Mouse (Mus musculus) hindbrain, embryonic 16.5 days (tissue): ENCODE measurements at regions not wholly inside any gene's neighbourhood (a gene's known extent, or its start where the extent isn't known, plus 50 kb on each side); places are given as distances from the start of the nearest gene placed in this dataset.
A peak's percentile ranks its signal among the peaks of the same experiment; 100 is the strongest.

Source experiments
- ATAC-seq: fragments of 200-750 bp; cut with Nextera tagmentation; 2 replicates; pipeline ENCODE4 v1.8.0; 2017; ENCODE audit warnings: moderate TSS enrichment, moderate library complexity
- H3K27ac ChIP-seq: fragments of 300-500 bp; sonication (generic); 2 replicates; pipeline ENCODE4 v1.5.1; 2014; ENCODE audit warnings: low read depth, mild to moderate bottlenecking, control low read depth, low read length, moderate library complexity
- H3K27me3 ChIP-seq: fragments of 300-500 bp; sonication (generic); replicated peaks from 2 replicates; pipeline ENCODE4 v1.6.1; 2014; ENCODE audit warnings: low read length; ENCODE audit not compliant: control insufficient read depth, insufficient read depth
- H3K36me3 ChIP-seq: fragments of 300-500 bp; sonication (generic); 2 replicates; pipeline ENCODE4 v1.6.1; 2014; ENCODE audit warnings: mild to moderate bottlenecking, low read length, moderate library complexity, mixed read lengths; ENCODE audit not compliant: control insufficient read depth, insufficient read depth
- H3K4me1 ChIP-seq: fragments of 300-500 bp; sonication (generic); 2 replicates; pipeline ENCODE4 v1.6.1; 2014; ENCODE audit warnings: low read depth, low read length; ENCODE audit not compliant: control insufficient read depth, insufficient read depth
- H3K4me2 ChIP-seq: fragments of 300-500 bp; sonication (generic); 2 replicates; pipeline ENCODE4 v1.6.1; 2014; ENCODE audit warnings: mild to moderate bottlenecking, low read length, control low read depth, moderate library complexity
- H3K4me3 ChIP-seq: fragments of 300-500 bp; sonication (generic); 2 replicates; pipeline ENCODE4 v1.5.1; 2014; ENCODE audit warnings: mild to moderate bottlenecking, low read length, control low read depth, moderate library complexity
- H3K9ac ChIP-seq: fragments of 300-500 bp; sonication (generic); 2 replicates; pipeline ENCODE4 v1.6.1; 2014; ENCODE audit warnings: low read depth, mild to moderate bottlenecking, control low read depth, low read length, moderate library complexity
- H3K9me3 ChIP-seq: fragments of 300-500 bp; sonication (generic); 2 replicates; pipeline ENCODE4 v1.6.1; 2014; ENCODE audit warnings: mild to moderate bottlenecking, low read length, moderate library complexity; ENCODE audit not compliant: control insufficient read depth
- WGBS: fragments of 180-500 bp; shearing (Covaris S2); extraction: QIAGEN DNeasy Blood & Tissue Kit; methylation state at CpG from one replicate; pipeline ENCODE4 v1.1.7; 2014; 5-methylcytosine and 5-hydroxymethylcytosine counted together

- H3K36me3 ChIP-seq, result no peaks in the 10 kb centered on the region
- no peak for ATAC-seq
- no peak overlapping the region for H3K27ac ChIP-seq
- no peaks in the 10 kb centered on the region for H3K9me3 ChIP-seq
- no peak overlapping the region for H3K9ac ChIP-seq
- H3K4me1 ChIP-seq, result no peaks in the 10 kb centered on the region
- H3K27me3 ChIP-seq, result no peaks in the 10 kb centered on the region
- H3K4me3 ChIP-seq, result no peak overlapping the region
- H3K4me2 ChIP-seq, result no peak overlapping the region
- WGBS, result 76% methylated on average over 2 of the region's 2 CpGs
Measured at GRCm38 (mm10) chr4:71953441-71953840, 195.7 kb upstream of the Gm11232 start.

GRCm38 (mm10) chr4:71933240-71933986, 175.6 kb upstream of the Gm11232 start:
- Histone ChIP-seq H3K36me3 (no peaks in the 10 kb centered on the region), H3K4me1 (no peaks in the 10 kb centered on the region), H3K27ac (no peak overlapping the region), H3K27me3 (no peaks in the 10 kb centered on the region), H3K9ac (no peak overlapping the region), H3K4me2 (no peak overlapping the region), H3K9me3 (no peaks in the 10 kb centered on the region), H3K4me3 (no peak overlapping the region)
- ATAC-seq, result peak; percentile 70
- 27% methylated on average over 2 of the region's 2 CpGs for WGBS

- no peak for ATAC-seq
- H3K4me1 ChIP-seq, result no peaks in the 10 kb centered on the region
- WGBS, result 57% methylated on average over 1 of the region's 1 CpGs
- no peaks in the 10 kb centered on the region for H3K9me3 ChIP-seq
- H3K36me3 ChIP-seq, result no peaks in the 10 kb centered on the region
- H3K27me3 ChIP-seq, result no peaks in the 10 kb centered on the region
- H3K4me2 ChIP-seq, result no peak overlapping the region
- H3K27ac ChIP-seq, result no peak overlapping the region
- H3K4me3 ChIP-seq, result no peak overlapping the region
- no peak overlapping the region for H3K9ac ChIP-seq
Measured at GRCm38 (mm10) chr4:71932818-71933217, 175.1 kb upstream of the Gm11232 start.

- H3K9me3 ChIP-seq, result no peaks in the 10 kb centered on the region
- 81% methylated on average over 1 of the region's 1 CpGs for WGBS
- no peak for ATAC-seq
- H3K4me1 ChIP-seq, result no peaks in the 10 kb centered on the region
- H3K27me3 ChIP-seq, result no peaks in the 10 kb centered on the region
- no peak overlapping the region for H3K4me2 ChIP-seq
- no peak overlapping the region for H3K27ac ChIP-seq
- H3K9ac ChIP-seq, result no peak overlapping the region
- no peaks in the 10 kb centered on the region for H3K36me3 ChIP-seq
- H3K4me3 ChIP-seq, result no peak overlapping the region
Measured at GRCm38 (mm10) chr4:71911551-71911950, 153.8 kb upstream of the Gm11232 start.

- H3K4me1 ChIP-seq, result no peaks in the 10 kb centered on the region
- WGBS, result 94% methylated on average over 4 of the region's 4 CpGs
- H3K4me2 ChIP-seq, result no peak overlapping the region
- H3K9me3 ChIP-seq, result no peaks in the 10 kb centered on the region
- no peaks in the 10 kb centered on the region for H3K36me3 ChIP-seq
- no peak overlapping the region for H3K27ac ChIP-seq
- ATAC-seq, result no peak
- no peak overlapping the region for H3K9ac ChIP-seq
- H3K4me3 ChIP-seq, result no peak overlapping the region
- H3K27me3 ChIP-seq, result no peaks in the 10 kb centered on the region
Measured at GRCm38 (mm10) chr4:71875651-71876050, 117.9 kb upstream of the Gm11232 start.

GRCm38 (mm10) chr4:71866948-71867347, 109.2 kb upstream of the Gm11232 start:
- Histone ChIP-seq H3K4me1 (no peaks in the 10 kb centered on the region), H3K4me3 (no peak overlapping the region), H3K27me3 (no peaks in the 10 kb centered on the region), H3K4me2 (no peak overlapping the region), H3K36me3 (no peaks in the 10 kb centered on the region), H3K9me3 (no peaks in the 10 kb centered on the region), H3K27ac (no peak overlapping the region), H3K9ac (no peak overlapping the region)
- no peak for ATAC-seq
- WGBS, result 52% methylated on average over 1 of the region's 1 CpGs

- 74% methylated on average over 3 of the region's 3 CpGs for WGBS
- Histone ChIP-seq H3K27ac (no peak overlapping the region), H3K4me2 (no peak overlapping the region), H3K27me3 (no peaks in the 10 kb centered on the region), H3K36me3 (no peaks in the 10 kb centered on the region), H3K4me3 (no peak overlapping the region), H3K9ac (no peak overlapping the region), H3K9me3 (no peaks in the 10 kb centered on the region), H3K4me1 (no peaks in the 10 kb centered on the region)
- no peak for ATAC-seq
Measured at GRCm38 (mm10) chr4:71841833-71842232, 84.1 kb upstream of the Gm11232 start.

GRCm38 (mm10) chr4:71840774-71841146, 83.0 kb upstream of the Gm11232 start:
- Histone ChIP-seq H3K9ac (no peak overlapping the region), H3K4me2 (no peak overlapping the region), H3K9me3 (no peaks in the 10 kb centered on the region), H3K27ac (0 out of 2 replicates have a peak overlapping the region, but pooled peaks have one; percentile 12), H3K4me3 (no peak overlapping the region), H3K36me3 (no peaks in the 10 kb centered on the region), H3K4me1 (no peaks in the 10 kb centered on the region), H3K27me3 (no peaks in the 10 kb centered on the region)
- WGBS, result 85% methylated on average over 1 of the region's 1 CpGs
- peak; percentile 60; the same call in 1 of the 2 replicates for ATAC-seq

- Histone ChIP-seq H3K27me3 (no peaks in the 10 kb centered on the region), H3K27ac (no peak overlapping the region), H3K36me3 (no peaks in the 10 kb centered on the region), H3K4me2 (no peak overlapping the region), H3K4me1 (no peaks in the 10 kb centered on the region), H3K9ac (no peak overlapping the region), H3K4me3 (no peak overlapping the region), H3K9me3 (no peaks in the 10 kb centered on the region)
- peak; percentile 88 for ATAC-seq
- 35% methylated on average over 5 of the region's 5 CpGs for WGBS
Measured at GRCm38 (mm10) chr4:71839803-71840773, 82.3 kb upstream of the Gm11232 start.
